ENCODE assay signal across 20 mouse cellular contexts in genomic region chr19:23987291-23987690, GRCm38 (mm10). TPM values are rescaled to one million over a fixed set of nuclear protein-coding genes. Genes with fewer than 3 reads are reported as not detected.
DNase-seq lines count a peak whose midpoint lies in the region; ATAC-seq lines count a peak whose summit lies in the region.
"Had no signal": no experiment of that assay in that cellular context is flagged by ENCODE, and none has a peak within 500 bp of the region (broad histone marks: within the 10 kb centered on the region; RNA-seq: fewer than 3 reads in every experiment).

No protein-coding gene starts in this region.

- no peaks in the 10 kb centered on the region for H3K27me3 ChIP-seq in heart, embryonic 11.5 days (ENCODE audit: control insufficient read depth, insufficient read depth, low read length)
- no peaks in the 10 kb centered on the region for H3K27me3 ChIP-seq in heart, embryonic 12.5 days (replicated peaks)
- no peaks in the 10 kb centered on the region for H3K27me3 ChIP-seq in intestine, embryonic 15.5 days (replicated peaks)
- H3K27me3 ChIP-seq: forebrain, embryonic 15.5 days; midbrain, embryonic 15.5 days had no signal

- no peaks in the 10 kb centered on the region for H3K9me3 ChIP-seq in heart, embryonic 11.5 days (replicated peaks; ENCODE audit: control insufficient read depth, low read length)
- H3K9me3 ChIP-seq in heart, embryonic 12.5 days (replicated peaks): no peaks in the 10 kb centered on the region
- H3K9me3 ChIP-seq in intestine, embryonic 15.5 days: no peaks in the 10 kb centered on the region
- H3K9me3 ChIP-seq: forebrain, embryonic 15.5 days; hindbrain, embryonic 10.5 days; limb, embryonic 10.5 days; midbrain, embryonic 15.5 days had no signal

- H3K9ac ChIP-seq in heart, embryonic 11.5 days (ENCODE audit: low read depth, low read length): no peak overlapping the region
- no peak overlapping the region for H3K9ac ChIP-seq in heart, embryonic 12.5 days
- H3K9ac ChIP-seq in intestine, embryonic 15.5 days: no peak overlapping the region
- H3K9ac ChIP-seq: forebrain, embryonic 15.5 days; lung, embryonic 14.5 days; midbrain, embryonic 15.5 days had no signal

- 29% methylated on average over 2 of the region's 2 CpGs for WGBS in heart, embryonic 11.5 days (ENCODE audit: insufficient replicate concordance)
- 28% methylated on average over 2 of the region's 2 CpGs for WGBS in heart, embryonic 12.5 days
- 54% methylated on average over 2 of the region's 2 CpGs for WGBS in intestine, embryonic 15.5 days

- 0 out of 2 replicates have a peak, but pooled peaks cover 4% of the 10 kb centered on the region for H3K36me3 ChIP-seq in heart, embryonic 11.5 days (ENCODE audit: control insufficient read depth, insufficient read depth, low read length)
- H3K36me3 ChIP-seq in heart, embryonic 12.5 days: peaks cover 34% of the 10 kb centered on the region
- no peaks in the 10 kb centered on the region for H3K36me3 ChIP-seq in intestine, embryonic 15.5 days
- H3K36me3 ChIP-seq: forebrain, embryonic 15.5 days; hindbrain, embryonic 10.5 days; limb, embryonic 10.5 days; midbrain, embryonic 15.5 days had no signal

- peak; percentile 19 for DNase-seq in heart, adult 8-10 months (ENCODE audit: low spot score)
- peak; percentile 37 for DNase-seq in NIH3T3 (ENCODE audit: low read depth)
- DNase-seq in skeletal muscle tissue, adult 2 months (ENCODE audit: low read depth, low spot score): peak; percentile 57
- DNase-seq: adrenal gland, postnatal 10 days; cerebellum, adult 11-12 months; cerebellum, postnatal 25 days; lung, embryonic 14.5 days; retina, postnatal 1 day had no signal

- peaks cover 13% of the 10 kb centered on the region for H3K4me1 ChIP-seq in heart, embryonic 11.5 days (ENCODE audit: control insufficient read depth, insufficient read depth, low read length)
- peaks cover 33% of the 10 kb centered on the region for H3K4me1 ChIP-seq in heart, embryonic 12.5 days (replicated peaks)
- H3K4me1 ChIP-seq in intestine, embryonic 15.5 days (replicated peaks): no peaks in the 10 kb centered on the region
- H3K4me1 ChIP-seq: forebrain, embryonic 15.5 days; hindbrain, embryonic 10.5 days; megakaryocyte, embryonic 14.5 days had no signal

- H3K4me3 ChIP-seq in heart, embryonic 11.5 days (ENCODE audit: low read depth, low read length): no peak overlapping the region
- H3K4me3 ChIP-seq in heart, embryonic 12.5 days: no peak overlapping the region
- H3K4me3 ChIP-seq in intestine, embryonic 15.5 days (replicated peaks): no peak overlapping the region
- H3K4me3 ChIP-seq: forebrain, embryonic 15.5 days; hindbrain, embryonic 10.5 days; limb, embryonic 10.5 days; megakaryocyte, embryonic 14.5 days; midbrain, embryonic 15.5 days had no signal

- H3K4me2 ChIP-seq in heart, embryonic 11.5 days: no peak overlapping the region
- H3K4me2 ChIP-seq in heart, embryonic 12.5 days: no peak overlapping the region
- no peak overlapping the region for H3K4me2 ChIP-seq in intestine, embryonic 15.5 days (replicated peaks)
- H3K4me2 ChIP-seq: forebrain, embryonic 15.5 days; liver, embryonic 11.5 days; lung, embryonic 14.5 days; midbrain, embryonic 15.5 days had no signal

- ATAC-seq in heart, embryonic 11.5 days (replicated peaks; ENCODE audit: insufficient number of reproducible peaks, low FRiP score, low TSS enrichment): no peak
- no peak for ATAC-seq in heart, embryonic 12.5 days (ENCODE audit: insufficient number of reproducible peaks, low FRiP score)
- ATAC-seq in intestine, embryonic 15.5 days: no peak
- no peak for ATAC-seq in erythroid progenitor cell, adult 5-6 weeks (replicated peaks; ENCODE audit: low FRiP score, poor library complexity, severe bottlenecking)
- ATAC-seq: CD4-positive, CD25-positive, alpha-beta regulatory T cell, adult 4 months; forebrain, embryonic 15.5 days; midbrain, embryonic 15.5 days had no signal

- H3K27ac ChIP-seq in heart, embryonic 11.5 days (ENCODE audit: low read depth, low read length): no peak overlapping the region
- H3K27ac ChIP-seq in heart, embryonic 12.5 days (ENCODE audit: poor library complexity, severe bottlenecking): peak overlapping the region; percentile 49; the same call in 1 of the 2 replicates
- no peak overlapping the region for H3K27ac ChIP-seq in intestine, embryonic 15.5 days
- H3K27ac ChIP-seq: forebrain, embryonic 15.5 days; hindbrain, embryonic 10.5 days; limb, embryonic 10.5 days; midbrain, embryonic 15.5 days had no signal

RNA-seq across cellular contexts. Expression of gene Fam189a2, which starts 43.5 kb away (rescaled TPM):
- 10 to 100 TPM; 44.4 to 62.9 (median 52.5) TPM for total RNA-seq in heart, adult 8-10 months (2022)
- polyA plus RNA-seq in heart, embryonic 11.5 days (2014; fragmentation: Nextera tagmentation; extraction: Ambion mirVana): 8.3 and 9.3 TPM in 2 replicates
- polyA plus RNA-seq in heart, embryonic 12.5 days (2016; fragmentation: Nextera tagmentation; extraction: Ambion mirVana): 4.6 and 4.8 TPM in 2 replicates
- polyA plus RNA-seq in intestine, embryonic 15.5 days (2015; fragmentation: Nextera tagmentation; extraction: Ambion mirVana): 0.80 and 1.2 TPM in 2 replicates
- total RNA-seq in erythroid progenitor cell, adult 5-6 weeks (2015; ENCODE audit: low replicate concordance): not detected in 2 replicates
- total RNA-seq in erythroid progenitor cell, adult 5-6 weeks (2017; ENCODE audit: low replicate concordance): not detected in 2 replicates
- total RNA-seq: MEL had no signal
- polyA plus RNA-seq: CD4-positive, CD25-positive, alpha-beta regulatory T cell, adult 4 months had no signal
